Mouse (Mus musculus) intestine, embryonic 14.5 days (tissue): Measurements from ENCODE around the gene Kirrel. TPM values are rescaled to one million over a fixed set of nuclear protein-coding genes. Genes with fewer than 3 reads are reported as not detected.

ENCODE experiments used
- ATAC-seq: fragments of 200-750 bp; cut with Nextera tagmentation; replicated peaks from 2 replicates; pipeline ENCODE4 v1.8.0; 2017; ENCODE audit warnings: low read depth, moderate number of reproducible peaks, moderate TSS enrichment, moderate library complexity; ENCODE audit not compliant: low FRiP score, low TSS enrichment
- DNase-seq: peaks from one replicate; pipeline ENCODE4 v3.0.0-alpha.2; 2018; ENCODE audit warnings: low spot score
- H3K27ac ChIP-seq: fragments of 300-500 bp; sonication (generic); 2 replicates; pipeline ENCODE4 v1.5.1; 2014; ENCODE audit warnings: low read depth, mild to moderate bottlenecking, control low read depth
- H3K27me3 ChIP-seq: fragments of 300-500 bp; sonication (generic); replicated peaks from 2 replicates; pipeline ENCODE4 v1.6.1; 2014; ENCODE audit warnings: low read length, control low read depth; ENCODE audit not compliant: control insufficient read depth, insufficient read depth
- H3K36me3 ChIP-seq: fragments of 300-500 bp; sonication (generic); 2 replicates; pipeline ENCODE4 v1.6.1; 2014; ENCODE audit warnings: low read length, control low read depth; ENCODE audit not compliant: control insufficient read depth, insufficient read depth
- H3K4me1 ChIP-seq: fragments of 300-500 bp; sonication (generic); replicated peaks from 2 replicates; pipeline ENCODE4 v1.6.1; 2014; ENCODE audit warnings: low read length, control low read depth, mixed read lengths; ENCODE audit not compliant: control insufficient read depth, insufficient read depth
- H3K4me2 ChIP-seq: fragments of 300-500 bp; sonication (generic); 2 replicates; pipeline ENCODE4 v1.6.1; 2014; ENCODE audit warnings: low read length
- H3K4me3 ChIP-seq: fragments of 300-500 bp; sonication (generic); 2 replicates; pipeline ENCODE4 v1.5.1; 2014; ENCODE audit warnings: low read depth, low read length, control low read depth, mixed read lengths
- H3K9ac ChIP-seq: fragments of 300-500 bp; sonication (generic); 2 replicates; pipeline ENCODE4 v1.6.1; 2014; ENCODE audit warnings: mild to moderate bottlenecking, low read length
- H3K9me3 ChIP-seq: fragments of 300-500 bp; sonication (generic); 2 replicates; pipeline ENCODE4 v1.6.1; 2016; ENCODE audit warnings: low read length, control low read depth; ENCODE audit not compliant: control insufficient read depth
- WGBS: fragments of 180-500 bp; shearing (Covaris S2); extraction: QIAGEN DNeasy Blood & Tissue Kit; methylation state at CpG from one replicate; pipeline ENCODE4 v1.1.7; 2014; 5-methylcytosine and 5-hydroxymethylcytosine counted together
- polyA plus RNA-seq: library from polyadenylated mRNA; unstranded; fragments of >200 nt; fragmentation: Nextera tagmentation; extraction: Ambion mirVana; gene quantifications from 2 replicates; pipeline ENCODE4 v1.2.1, GENCODE M21; 2014

Kirrel gene
- polyA plus RNA-seq, 1 experiment from 2014 or later: 10.1 TPM

DNA sequence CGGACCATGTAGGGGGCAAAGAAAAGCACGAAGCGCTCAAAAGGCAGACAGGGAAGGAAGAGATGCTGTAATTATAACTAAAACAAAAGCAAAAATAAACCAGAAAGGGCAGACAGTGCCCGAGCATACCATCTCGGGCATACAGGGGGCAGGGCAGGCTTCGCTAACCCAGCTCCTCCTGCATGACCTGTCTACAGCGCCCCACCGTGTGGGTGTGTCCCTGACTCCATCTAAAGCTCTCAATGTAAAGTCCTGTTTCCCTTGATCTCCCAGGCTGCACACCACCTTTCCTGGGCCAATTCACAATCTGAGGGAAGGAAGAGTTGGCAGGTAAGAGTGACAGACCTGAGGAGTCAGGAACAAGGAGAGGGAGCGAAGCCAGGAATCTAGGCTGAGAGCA is 77.3 kb downstream of the Kirrel start:
- no peaks in the 10 kb centered on the region for H3K9me3 ChIP-seq
- no peak overlapping the region for H3K27ac ChIP-seq
- ATAC-seq (no peak), DNase-seq (no peak)
- no peaks in the 10 kb centered on the region; the same call in 1 of the 2 replicates for H3K4me1 ChIP-seq
- H3K27me3 ChIP-seq: no peaks in the 10 kb centered on the region
- H3K9ac ChIP-seq: no peak overlapping the region
- H3K4me3 ChIP-seq: no peak overlapping the region
- H3K4me2 ChIP-seq: no peak overlapping the region
- H3K36me3 ChIP-seq: peaks cover 25% of the 10 kb centered on the region
- 93% methylated on average over 9 of the region's 9 CpGs for WGBS

DNA sequence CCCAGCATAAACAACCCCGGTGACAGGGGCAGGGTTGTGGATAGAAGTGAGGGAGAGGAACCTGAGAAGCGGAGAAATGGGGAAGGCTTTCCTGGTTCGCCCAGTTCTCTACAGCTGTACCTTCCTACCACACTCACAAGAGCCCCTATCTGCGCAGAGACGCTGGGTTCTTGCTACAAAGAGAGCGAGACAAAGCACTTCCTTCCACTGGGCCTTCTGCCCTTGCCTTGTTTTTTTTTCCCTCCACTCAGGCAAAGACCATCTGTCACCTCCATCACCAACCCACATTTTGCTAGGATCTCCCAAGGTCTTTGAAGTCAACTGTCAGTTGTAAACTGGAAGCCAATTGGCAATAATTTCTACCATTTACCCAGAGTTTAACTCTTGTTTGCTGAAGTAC is 80.8 kb downstream of the Kirrel start:
- DNase-seq (no peak), ATAC-seq (no peak)
- Histone ChIP-seq H3K9me3 (no peaks in the 10 kb centered on the region), H3K4me1 (no peaks in the 10 kb centered on the region), H3K9ac (no peak overlapping the region), H3K4me3 (no peak overlapping the region), H3K36me3 (peaks cover 39% of the 10 kb centered on the region), H3K27me3 (no peaks in the 10 kb centered on the region), H3K4me2 (no peak overlapping the region), H3K27ac (no peak overlapping the region)
- 49% methylated on average over 6 of the region's 6 CpGs for WGBS

DNA sequence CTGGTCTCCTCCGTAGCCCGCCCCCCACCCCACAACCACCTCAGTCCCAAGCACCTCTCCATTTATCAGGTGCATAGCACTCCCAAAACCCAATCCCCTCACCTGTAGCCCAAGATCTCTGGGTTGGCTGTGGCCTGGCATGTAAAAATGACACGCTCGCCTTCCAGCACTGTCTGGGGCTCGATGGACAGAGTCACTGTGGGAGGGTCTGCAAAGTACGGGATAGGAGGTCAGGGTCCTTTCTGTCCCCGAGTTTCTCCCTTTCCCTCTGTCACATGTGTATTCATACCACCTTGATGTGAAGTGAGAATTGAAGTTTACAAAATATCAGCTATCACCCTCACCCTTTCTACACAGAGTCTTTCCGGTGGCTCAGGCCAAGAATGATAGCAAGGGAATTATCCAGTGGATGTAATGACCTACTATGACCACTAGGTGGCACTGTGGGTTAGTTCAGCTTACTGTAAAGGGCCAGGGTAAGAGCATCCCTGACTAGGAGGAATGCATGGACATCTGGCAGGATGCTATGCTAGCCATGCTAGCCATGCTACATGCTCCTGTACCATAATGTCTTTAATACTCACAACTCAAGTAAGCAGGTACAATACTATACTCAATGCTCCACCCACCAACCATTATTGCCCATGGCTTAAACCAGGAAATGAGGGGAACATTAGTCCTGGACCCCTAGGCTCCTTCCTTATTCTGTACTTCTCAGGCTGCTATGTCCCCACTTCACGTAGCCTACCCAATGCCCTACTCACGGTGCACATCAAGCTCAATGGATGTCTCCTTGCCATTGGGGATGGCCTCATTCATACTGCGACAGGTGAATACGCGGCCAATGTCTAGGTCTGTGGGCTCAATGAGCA is 84.6 kb downstream of the Kirrel start:
- no peaks in the 10 kb centered on the region for H3K4me1 ChIP-seq
- H3K27ac ChIP-seq: no peak overlapping the region
- H3K27me3 ChIP-seq: no peaks in the 10 kb centered on the region
- DNase-seq: peak; percentile 75
- H3K36me3 ChIP-seq: peaks cover 59% of the 10 kb centered on the region
- H3K9ac ChIP-seq: no peak overlapping the region
- WGBS: 78% methylated on average over 13 of the region's 13 CpGs
- peak; percentile 82 for ATAC-seq
- H3K4me2 ChIP-seq: no peak overlapping the region
- no peak overlapping the region for H3K4me3 ChIP-seq
- no peaks in the 10 kb centered on the region for H3K9me3 ChIP-seq

DNA sequence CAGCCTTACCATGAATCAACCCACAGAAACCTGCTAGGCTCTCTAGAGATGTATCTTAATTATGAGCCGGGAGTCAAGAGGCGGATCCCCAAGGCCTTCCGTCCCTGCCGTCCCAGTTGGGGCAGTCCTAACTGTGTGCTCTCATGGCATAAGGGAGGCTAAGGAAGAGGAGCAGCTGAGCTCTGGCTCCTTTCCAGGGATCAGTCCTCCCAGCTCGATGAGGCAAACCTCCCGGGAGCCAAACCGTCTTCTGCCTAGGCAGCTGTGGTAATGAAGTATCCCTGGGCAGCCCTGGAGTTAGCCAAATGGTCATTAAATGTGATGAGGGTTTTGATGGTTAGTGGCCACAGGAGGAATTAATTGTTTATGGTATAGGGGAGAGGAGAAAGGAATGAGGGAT is 87.4 kb downstream of the Kirrel start:
- Histone ChIP-seq H3K9me3 (no peaks in the 10 kb centered on the region), H3K4me1 (no peaks in the 10 kb centered on the region), H3K9ac (no peak overlapping the region), H3K4me2 (no peak overlapping the region), H3K36me3 (peaks cover 76% of the 10 kb centered on the region), H3K4me3 (no peak overlapping the region), H3K27me3 (no peaks in the 10 kb centered on the region), H3K27ac (no peak overlapping the region)
- DNase-seq: no peak
- ATAC-seq: no peak
- WGBS: 52% methylated on average over 7 of the region's 7 CpGs

DNA sequence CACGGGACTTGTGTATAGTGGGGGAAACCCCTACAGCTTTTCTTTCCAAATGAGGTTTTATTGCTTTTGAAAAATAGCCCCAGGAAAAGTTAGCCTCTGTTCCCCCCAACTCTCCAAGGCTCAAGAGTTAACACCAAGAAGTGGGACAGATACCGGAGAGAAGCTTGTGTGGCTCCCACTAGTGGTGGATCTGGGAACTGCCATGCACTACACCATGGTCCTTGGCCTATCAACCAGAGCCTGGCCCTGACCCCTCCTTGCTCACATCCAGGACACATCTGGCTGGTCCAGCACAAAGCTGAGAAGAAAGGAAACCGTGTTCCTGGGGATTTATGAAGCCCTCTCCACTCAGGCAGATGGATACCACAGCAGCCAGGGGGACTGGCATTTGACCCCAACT is 92.3 kb downstream of the Kirrel start:
- no peaks in the 10 kb centered on the region for H3K9me3 ChIP-seq
- 64% methylated on average over 3 of the region's 3 CpGs for WGBS

DNA sequence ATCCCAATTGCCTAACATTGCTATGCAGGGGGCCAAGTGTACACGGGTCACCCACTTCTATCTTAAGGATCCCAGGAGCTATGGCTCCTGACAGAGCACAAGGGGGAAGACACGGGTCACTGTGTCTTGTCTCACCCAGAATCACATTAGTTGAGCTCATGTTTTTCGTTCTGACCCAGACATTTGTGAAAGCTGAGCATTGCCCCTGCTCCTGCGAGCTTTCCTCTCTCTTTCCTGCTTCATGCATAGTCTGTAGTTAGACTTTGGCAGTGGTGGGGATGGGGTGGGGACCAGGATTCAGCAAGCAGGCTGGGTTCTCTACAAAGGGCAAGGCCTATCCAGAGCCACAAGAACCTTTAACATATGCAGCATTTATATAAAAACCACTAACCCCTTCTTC is 94.8 kb downstream of the Kirrel start:
- no peaks in the 10 kb centered on the region for H3K27me3 ChIP-seq
- H3K27ac ChIP-seq: no peak overlapping the region
- H3K4me3 ChIP-seq: no peak overlapping the region
- 81% methylated on average over 4 of the region's 4 CpGs for WGBS
- H3K4me1 ChIP-seq: no peaks in the 10 kb centered on the region
- ATAC-seq (no peak), DNase-seq (no peak)
- H3K9me3 ChIP-seq: no peaks in the 10 kb centered on the region
- H3K36me3 ChIP-seq: peaks cover 54% of the 10 kb centered on the region
- H3K9ac ChIP-seq: no peak overlapping the region
- H3K4me2 ChIP-seq: no peak overlapping the region

More for the DNA sequence above, 92.3 kb downstream of the Kirrel start:
- Histone ChIP-seq H3K36me3 (peaks cover 76% of the 10 kb centered on the region), H3K27me3 (no peaks in the 10 kb centered on the region), H3K4me2 (no peak overlapping the region), H3K27ac (no peak overlapping the region), H3K4me1 (no peaks in the 10 kb centered on the region), H3K9ac (no peak overlapping the region), H3K4me3 (no peak overlapping the region)
- no peak for ATAC-seq
- DNase-seq: peak; percentile 84

DNA sequence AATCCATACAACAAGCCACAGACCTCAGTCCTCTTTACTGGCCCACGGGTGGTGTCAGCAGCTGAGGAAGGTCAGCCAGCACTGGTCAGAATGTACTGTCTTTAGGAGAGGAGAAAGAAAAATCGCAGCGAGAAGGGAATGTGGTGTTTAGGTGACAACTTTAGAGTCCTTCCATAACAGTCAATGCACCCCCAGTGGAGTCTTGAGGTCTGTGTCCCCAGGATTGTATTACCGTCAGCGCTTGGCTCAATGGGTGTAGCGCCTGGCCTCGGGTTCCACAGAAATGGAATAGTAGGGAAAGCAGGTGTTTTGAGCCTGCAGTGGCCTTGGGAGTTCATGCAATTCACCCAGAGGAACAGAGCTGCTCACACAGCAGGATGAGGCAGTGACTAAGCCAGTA is 95.2 kb downstream of the Kirrel start:
- no peak overlapping the region for H3K9ac ChIP-seq
- 95% methylated on average over 7 of the region's 7 CpGs for WGBS
- no peak overlapping the region for H3K27ac ChIP-seq
- no peak overlapping the region for H3K4me3 ChIP-seq
- no peak for DNase-seq
- no peak for ATAC-seq
- H3K4me1 ChIP-seq: no peaks in the 10 kb centered on the region
- H3K9me3 ChIP-seq: no peaks in the 10 kb centered on the region
- no peaks in the 10 kb centered on the region for H3K27me3 ChIP-seq
- no peak overlapping the region for H3K4me2 ChIP-seq
- H3K36me3 ChIP-seq: peaks cover 49% of the 10 kb centered on the region

DNA sequence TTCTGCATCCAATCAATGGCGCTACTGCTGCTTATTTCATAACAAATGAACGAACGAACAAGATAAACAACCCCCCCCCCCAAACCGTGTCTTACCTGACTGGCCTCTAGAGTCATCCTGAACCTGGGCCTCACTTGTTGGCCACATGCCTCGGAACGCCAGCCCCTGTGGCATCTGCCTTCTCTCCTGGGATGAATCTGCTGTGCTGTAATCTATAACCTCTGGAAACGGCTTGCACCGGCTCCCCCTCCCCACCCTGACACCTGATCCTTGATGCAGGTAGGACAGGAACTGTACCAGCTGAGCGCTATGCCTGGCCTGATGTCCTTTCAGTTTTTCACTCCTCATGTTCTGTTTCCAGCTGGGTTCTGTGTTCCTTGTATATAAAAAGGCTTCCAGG is 96.9 kb downstream of the Kirrel start:
- peaks cover 33% of the 10 kb centered on the region for H3K36me3 ChIP-seq
- H3K27ac ChIP-seq: no peak overlapping the region
- H3K9me3 ChIP-seq: no peaks in the 10 kb centered on the region
- H3K4me2 ChIP-seq: no peak overlapping the region
- DNase-seq (no peak), ATAC-seq (no peak)
- 72% methylated on average over 9 of the region's 9 CpGs for WGBS
- no peaks in the 10 kb centered on the region for H3K27me3 ChIP-seq
- no peaks in the 10 kb centered on the region for H3K4me1 ChIP-seq
- no peak overlapping the region for H3K9ac ChIP-seq
- H3K4me3 ChIP-seq: no peak overlapping the region

DNA sequence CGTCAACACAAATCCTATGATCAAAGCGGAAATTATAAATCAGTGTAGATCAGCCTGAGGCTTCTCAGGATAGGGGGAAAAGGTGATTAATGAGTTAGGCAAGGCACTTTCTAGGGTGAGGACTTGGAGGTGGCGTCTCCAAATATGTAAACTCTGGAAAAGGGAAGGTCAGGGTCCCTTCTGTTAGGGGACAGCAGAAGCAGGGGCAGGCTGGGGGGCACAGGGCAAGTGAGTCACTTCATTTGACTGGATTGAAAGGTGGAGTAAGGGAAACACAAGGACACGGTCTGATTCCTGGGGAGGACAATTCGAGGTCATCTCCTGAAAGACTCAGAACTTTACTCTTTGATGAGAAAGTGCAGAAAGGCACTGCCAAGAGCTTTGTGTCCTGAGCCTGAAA is 97.6 kb downstream of the Kirrel start:
- Histone ChIP-seq H3K27ac (no peak overlapping the region), H3K4me2 (no peak overlapping the region), H3K4me3 (no peak overlapping the region), H3K4me1 (no peaks in the 10 kb centered on the region), H3K9ac (no peak overlapping the region), H3K9me3 (no peaks in the 10 kb centered on the region), H3K27me3 (no peaks in the 10 kb centered on the region), H3K36me3 (peaks cover 25% of the 10 kb centered on the region)
- no peak for DNase-seq
- ATAC-seq: no peak
- 81% methylated on average over 5 of the region's 5 CpGs for WGBS
